Mouse (Mus musculus) small intestine, adult 2 months (tissue): ENCODE data around the gene Zfp853. TPM values are rescaled to one million over a fixed set of nuclear protein-coding genes. Genes with fewer than 3 reads are reported as not detected.

Source experiments
- H3K27ac ChIP-seq: fragments of 200-500 bp; 2 replicates; pipeline ENCODE4 v1.5.1; 2012; ENCODE audit warnings: low read depth, low read length, control low read depth, inconsistent platforms; ENCODE audit not compliant: insufficient read depth
- H3K27me3 ChIP-seq: fragments of 200-500 bp; 2 replicates; pipeline ENCODE4 v1.6.1; 2012; ENCODE audit warnings: mild to moderate bottlenecking, moderate library complexity, low read length, inconsistent platforms; ENCODE audit not compliant: control insufficient read depth, insufficient read depth
- H3K36me3 ChIP-seq: fragments of 200-500 bp; 2 replicates; pipeline ENCODE4 v1.6.1; 2012; ENCODE audit warnings: mild to moderate bottlenecking, low read length, control low read depth, inconsistent platforms; ENCODE audit not compliant: control insufficient read depth, insufficient read depth
- H3K4me1 ChIP-seq: fragments of 200-500 bp; 2 replicates; pipeline ENCODE4 v1.6.1; 2012; ENCODE audit warnings: low read length, inconsistent platforms, mixed read lengths; ENCODE audit not compliant: control insufficient read depth, insufficient read depth, insufficient read length
- H3K4me3 ChIP-seq: fragments of 200-500 bp; 2 replicates; pipeline ENCODE4 v1.5.1; 2012; ENCODE audit warnings: low read depth, mild to moderate bottlenecking, control low read depth, inconsistent platforms, low read length, moderate library complexity
- CTCF ChIP-seq: fragments of 200-500 bp; IDR thresholded peaks from 2 replicates; pipeline ENCODE4 v1.5.1; 2012; ENCODE audit warnings: low read depth, mild to moderate bottlenecking, control low read depth, inconsistent platforms, low read length, moderate library complexity, mixed read lengths; ENCODE audit not compliant: insufficient replicate concordance, insufficient read length; ENCODE audit errors: extremely low read depth
- POLR2A ChIP-seq: fragments of 200-500 bp; IDR thresholded peaks from 2 replicates; pipeline ENCODE4 v1.6.1; 2012; ENCODE audit warnings: low read depth, mild to moderate bottlenecking, control low read depth, inconsistent platforms, low read length, moderate library complexity
- WGBS: fragments of 180-500 bp; shearing (Covaris S2); methylation state at CpG from one replicate; pipeline ENCODE4 v1.1.7; 2018; 5-methylcytosine and 5-hydroxymethylcytosine counted together
- polyA plus RNA-seq: library from polyadenylated mRNA; depleted of rRNA; stranded (reverse); fragments of >200 nt; gene quantifications from 2 replicates; pipeline ENCODE4 v1.2.3, GENCODE M21; 2012

Gene Zfp853
- polyA plus RNA-seq, 1 experiment: 0.35 TPM

GRCm38 (mm10) chr5:143265409-143265808 lies 28.0 kb downstream of the Zfp853 start:
- WGBS: 41% methylated on average over 1 of the region's 1 CpGs
- Histone ChIP-seq H3K4me1 (peaks cover 3% of the 10 kb centered on the region), H3K36me3 (no peaks in the 10 kb centered on the region), H3K4me3 (no peak overlapping the region), H3K27ac (no peak overlapping the region), H3K27me3 (no peaks in the 10 kb centered on the region)
- TF ChIP-seq CTCF: no peak

- Histone ChIP-seq H3K4me3 (no peak overlapping the region), H3K27ac (no peak overlapping the region), H3K36me3 (no peaks in the 10 kb centered on the region), H3K27me3 (no peaks in the 10 kb centered on the region), H3K4me1 (peaks cover 3% of the 10 kb centered on the region; the same call in 1 of the 2 replicates)
- TF ChIP-seq CTCF: no peak
- 90% methylated on average over 10 of the region's 10 CpGs for WGBS
Measured at GRCm38 (mm10) chr5:143264689-143265088, 28.7 kb downstream of the Zfp853 start.

- H3K4me3 ChIP-seq: no peak overlapping the region
- no peak for TF ChIP-seq CTCF
- no peak for TF ChIP-seq POLR2A
- H3K36me3 ChIP-seq: no peaks in the 10 kb centered on the region
- no peak overlapping the region for H3K27ac ChIP-seq
- WGBS: 92% methylated on average over 8 of the region's 8 CpGs
- H3K27me3 ChIP-seq: no peaks in the 10 kb centered on the region
- H3K4me1 ChIP-seq: no peaks in the 10 kb centered on the region
Measured at GRCm38 (mm10) chr5:143261636-143262035, 31.8 kb downstream of the Zfp853 start.

- H3K27me3 ChIP-seq: peaks cover 16% of the 10 kb centered on the region
- WGBS: 97% methylated on average over 5 of the region's 5 CpGs
Measured at GRCm38 (mm10) chr5:143255802-143256201, 37.6 kb downstream of the Zfp853 start.

GRCm38 (mm10) chr5:143255131-143255519 lies 38.3 kb downstream of the Zfp853 start:
- TF ChIP-seq POLR2A: no peak
- Histone ChIP-seq H3K27me3 (peaks cover 16% of the 10 kb centered on the region), H3K36me3 (0 out of 2 replicates have a peak, but pooled peaks cover 3% of the 10 kb centered on the region), H3K4me1 (peaks cover 3% of the 10 kb centered on the region; the same call in 1 of the 2 replicates), H3K4me3 (no peak overlapping the region), H3K27ac (no peak overlapping the region)
- WGBS: 78% methylated on average over 24 of the region's 24 CpGs

More at GRCm38 (mm10) chr5:143255802-143256201, 37.6 kb downstream of the Zfp853 start:
- H3K4me3 ChIP-seq: no peak overlapping the region
- TF ChIP-seq CTCF (no peak), POLR2A (no peak)
- 0 out of 2 replicates have a peak, but pooled peaks cover 3% of the 10 kb centered on the region for H3K36me3 ChIP-seq
- H3K4me1 ChIP-seq: peaks cover 3% of the 10 kb centered on the region; the same call in 1 of the 2 replicates
- H3K27ac ChIP-seq: no peak overlapping the region

GRCm38 (mm10) chr5:143254487-143255130 lies 38.8 kb downstream of the Zfp853 start:
- 0 out of 2 replicates have a peak, but pooled peaks cover 3% of the 10 kb centered on the region for H3K36me3 ChIP-seq
- H3K27me3 ChIP-seq: peaks cover 16% of the 10 kb centered on the region
- TF ChIP-seq CTCF (no peak), POLR2A (no peak)
- H3K4me1 ChIP-seq: peaks cover 3% of the 10 kb centered on the region; the same call in 1 of the 2 replicates
- 79% methylated on average over 66 of the region's 66 CpGs for WGBS
- H3K4me3 ChIP-seq: no peak overlapping the region
- no peak overlapping the region for H3K27ac ChIP-seq

- Histone ChIP-seq H3K27me3 (peaks cover 16% of the 10 kb centered on the region), H3K27ac (no peak overlapping the region), H3K4me3 (peak overlapping the region; percentile 19), H3K36me3 (0 out of 2 replicates have a peak, but pooled peaks cover 3% of the 10 kb centered on the region), H3K4me1 (peaks cover 3% of the 10 kb centered on the region; the same call in 1 of the 2 replicates)
- 45% methylated on average over 81 of the region's 81 CpGs for WGBS
- no peak for TF ChIP-seq POLR2A
Measured at GRCm38 (mm10) chr5:143253881-143254486, 39.4 kb downstream of the Zfp853 start.
